Mouse (Mus musculus) mouse trophoblast stem cell (cell line): ENCODE results near the gene Chaf1a.
"Not testable (repeated sequence)": the region's sequence is repeated elsewhere in the genome, so short reads cannot be mapped to it uniquely, and the experiment has no call there.

ENCODE experiments used
- in situ Hi-C, 2 experiments: fragments of 300-500 bp; cut with MseI, MboI; formaldehyde crosslinking; loops; 2 replicates in 1 of 2; 3 replicates in 1 of 2; pipeline ENCODE4 v1.15.1; 2025

Gene Chaf1a

GRCm38 (mm10) chr17:56079921-56080320, 39.7 kb downstream of the Chaf1a start:
- in situ Hi-C loops, result no loop called here

GRCm38 (mm10) chr17:56080781-56081585, 40.7 kb downstream of the Chaf1a start:
- in situ Hi-C loops, result no loop called here

GRCm38 (mm10) chr17:56092312-56092711, 52.1 kb downstream of the Chaf1a start:
- in situ Hi-C loops, result no loop called here

GRCm38 (mm10) chr17:56092794-56093193, 52.6 kb downstream of the Chaf1a start:
- in situ Hi-C loops, result no loop called here

- in situ Hi-C loops, result no loop called here
Observed at GRCm38 (mm10) chr17:56096883-56097282, 56.6 kb downstream of the Chaf1a start.

GRCm38 (mm10) chr17:56098180-56098579, 57.9 kb downstream of the Chaf1a start:
- in situ Hi-C loops, result no loop called here

GRCm38 (mm10) chr17:56098711-56099572, 58.7 kb downstream of the Chaf1a start:
- in situ Hi-C loops, result no loop called here

GRCm38 (mm10) chr17:56100811-56101210, 60.6 kb downstream of the Chaf1a start:
- in situ Hi-C loops, result no loop called here

GRCm38 (mm10) chr17:56102158-56102557, 61.9 kb downstream of the Chaf1a start:
- in situ Hi-C loops, result no loop called here

- in situ Hi-C loops, result no loop called here
Observed at GRCm38 (mm10) chr17:56102927-56103326, 62.7 kb downstream of the Chaf1a start.

GRCm38 (mm10) chr17:56103465-56104285, 63.4 kb downstream of the Chaf1a start:
- in situ Hi-C loops, result no loop called here

GRCm38 (mm10) chr17:56104821-56105220, 64.6 kb downstream of the Chaf1a start:
- in situ Hi-C loops, result not testable (repeated sequence)

- in situ Hi-C loops, result not testable (repeated sequence)
Observed at GRCm38 (mm10) chr17:56106436-56106835, 66.2 kb downstream of the Chaf1a start.

GRCm38 (mm10) chr17:56106981-56107380, 66.7 kb downstream of the Chaf1a start:
- in situ Hi-C loops, result no loop called here

GRCm38 (mm10) chr17:56107736-56108135, 67.5 kb downstream of the Chaf1a start:
- in situ Hi-C loops, result no loop called here

GRCm38 (mm10) chr17:56108334-56109044, 68.2 kb downstream of the Chaf1a start:
- in situ Hi-C loops, result no loop called here

- in situ Hi-C loops, result no loop called here
Observed at GRCm38 (mm10) chr17:56109219-56110051, 69.2 kb downstream of the Chaf1a start, which contains the start of gene Plin4. Gene Plin4 (minus strand): TSS chr17:56109803.

GRCm38 (mm10) chr17:56110571-56110970, 70.3 kb downstream of the Chaf1a start:
- in situ Hi-C loops, result no loop called here

GRCm38 (mm10) chr17:56111021-56111420, 70.8 kb downstream of the Chaf1a start:
- in situ Hi-C loops, result no loop called here

GRCm38 (mm10) chr17:56111864-56112263, 71.6 kb downstream of the Chaf1a start:
- in situ Hi-C loops, result no loop called here
